Mouse (Mus musculus) lung, adult 18-20 months (tissue): ENCODE results near the gene Trim17.
"Not testable (repeated sequence)": the region's sequence is repeated elsewhere in the genome, so short reads cannot be mapped to it uniquely, and the experiment has no call there.

Experiments
- DNase-seq, 2 experiments: peaks; one replicate each; pipeline ENCODE4 v3.0.0; 2022; ENCODE audit warnings: mixed read lengths in 2 of 2

Trim17 gene

GRCm38 (mm10) chr11:58947798-58948528 is 6.5 kb upstream of the Trim17 start:
- no peak for DNase-seq

- peak in 1 of 2 experiments; percentile 24 for DNase-seq
Observed at GRCm38 (mm10) chr11:58948542-58949479, 5.7 kb upstream of the Trim17 start, which contains the start of gene Hist3h2ba. Gene Hist3h2ba, plus strand, starts transcription at chr11:58948920.

GRCm38 (mm10) chr11:58949480-58950431 is 4.7 kb upstream of the Trim17 start:
- no peak for DNase-seq

GRCm38 (mm10) chr11:58951210-58951609 is 3.3 kb upstream of the Trim17 start:
- no peak for DNase-seq

GRCm38 (mm10) chr11:58953351-58954169 is 925 bp upstream of the Trim17 start:
- DNase-seq: no peak

- not testable (repeated sequence) for DNase-seq
Observed at GRCm38 (mm10) chr11:58954170-58954419, 390 bp upstream of the Trim17 start.

GRCm38 (mm10) chr11:58955143-58955867 is 820 bp downstream of the Trim17 start:
- no peak for DNase-seq

DNA sequence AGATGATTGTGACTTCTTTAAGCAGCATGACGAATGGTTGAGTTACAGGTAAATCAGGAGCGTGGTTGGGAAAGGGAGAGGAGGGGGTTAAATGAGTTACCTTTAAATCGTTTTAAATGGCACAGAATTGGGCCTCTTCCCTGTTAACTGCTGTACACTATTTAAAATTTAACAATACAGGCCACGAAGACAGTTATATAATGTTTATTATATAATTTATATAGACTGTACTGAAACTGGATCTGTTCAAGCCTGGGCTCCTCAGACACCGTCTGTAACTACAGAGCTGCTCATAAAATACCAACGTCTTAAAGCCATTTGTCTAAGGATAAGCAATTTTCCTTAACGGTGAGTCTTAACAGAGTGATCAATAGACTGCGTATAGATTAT is 1.4 kb downstream of the Trim17 start:
- DNase-seq: no peak

DNA sequence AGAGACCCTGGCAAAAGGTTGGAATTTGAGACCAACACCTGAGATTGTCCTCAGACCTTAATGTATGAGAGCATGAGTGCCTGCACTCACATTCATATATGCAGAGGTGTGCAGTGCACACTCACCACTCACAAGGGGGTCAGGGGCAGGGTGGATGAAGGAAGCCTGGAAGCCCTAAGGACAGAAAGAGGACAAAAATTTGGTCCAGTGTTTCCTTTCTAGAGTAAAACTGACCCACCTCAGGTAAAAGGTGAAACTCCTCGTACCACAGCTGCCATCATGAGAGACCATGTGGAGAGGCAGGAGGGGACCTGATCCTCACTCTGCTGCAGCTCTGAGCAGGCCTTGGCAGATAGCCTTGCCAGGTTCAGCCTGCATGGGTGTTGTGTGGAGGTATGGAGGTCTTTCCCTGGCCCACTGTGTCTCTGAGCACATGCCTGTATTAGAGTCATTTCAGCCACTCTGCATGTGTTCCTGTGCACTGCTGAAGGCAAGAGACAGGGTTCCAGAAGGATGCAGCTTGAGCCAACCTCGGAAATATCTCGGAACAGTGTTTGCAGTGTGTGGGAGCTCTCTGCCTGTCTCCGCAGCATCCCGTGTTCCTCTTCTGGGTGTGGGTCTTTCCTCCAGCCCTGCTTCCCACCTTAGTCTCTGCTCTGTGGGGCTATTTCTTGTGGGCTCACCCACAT is 2.9 kb downstream of the Trim17 start:
- no peak for DNase-seq

- DNase-seq: no peak
Observed at GRCm38 (mm10) chr11:58958536-58958935, 4.1 kb downstream of the Trim17 start.

- DNase-seq: no peak
Observed at GRCm38 (mm10) chr11:58959186-58959825, 4.8 kb downstream of the Trim17 start.

GRCm38 (mm10) chr11:58959921-58960465 is 5.5 kb downstream of the Trim17 start:
- DNase-seq: peak; percentile 82 to 86

GRCm38 (mm10) chr11:58961364-58962177 is 7.1 kb downstream of the Trim17 start:
- DNase-seq: no peak

- DNase-seq: peak; percentile 57 to 71
Observed at GRCm38 (mm10) chr11:58963543-58963942, 9.1 kb downstream of the Trim17 start.

- DNase-seq: no peak
Observed at GRCm38 (mm10) chr11:58964216-58964615, 9.7 kb downstream of the Trim17 start.

DNA sequence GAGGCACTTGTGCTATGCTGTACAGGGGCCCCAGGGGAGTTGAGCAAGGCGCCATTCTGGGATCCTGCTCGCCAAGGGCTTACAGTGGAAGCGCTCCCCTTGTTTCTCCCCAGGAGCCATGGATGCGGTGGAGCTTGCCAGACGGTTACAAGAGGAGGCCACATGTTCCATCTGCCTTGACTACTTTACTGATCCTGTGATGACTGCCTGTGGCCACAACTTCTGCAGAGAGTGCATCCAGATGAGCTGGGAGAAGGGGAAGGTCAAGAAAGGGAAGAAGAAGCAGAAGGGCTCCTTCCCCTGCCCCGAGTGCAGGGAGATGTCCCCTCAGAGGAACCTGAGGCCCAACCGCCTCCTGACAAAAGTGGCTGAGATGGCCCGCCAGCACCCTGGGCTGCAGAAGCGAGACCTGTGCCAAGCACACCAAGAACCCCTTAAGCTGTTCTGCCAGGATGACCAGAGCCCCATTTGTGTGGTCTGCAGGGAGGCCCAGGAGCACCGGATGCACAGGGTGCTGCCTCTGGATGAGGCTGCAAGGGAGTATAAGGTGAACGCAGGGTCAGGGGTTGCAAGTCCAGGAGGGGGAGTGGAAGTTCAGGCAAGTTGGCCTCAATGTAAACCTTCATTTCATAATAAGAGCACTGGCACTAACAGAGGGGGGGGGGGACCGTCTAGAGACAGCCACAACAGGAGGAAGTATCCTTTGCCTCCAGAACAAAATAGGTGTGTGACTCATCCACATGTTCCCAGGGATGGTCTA is 10.7 kb downstream of the Trim17 start:
- DNase-seq: no peak

DNA sequence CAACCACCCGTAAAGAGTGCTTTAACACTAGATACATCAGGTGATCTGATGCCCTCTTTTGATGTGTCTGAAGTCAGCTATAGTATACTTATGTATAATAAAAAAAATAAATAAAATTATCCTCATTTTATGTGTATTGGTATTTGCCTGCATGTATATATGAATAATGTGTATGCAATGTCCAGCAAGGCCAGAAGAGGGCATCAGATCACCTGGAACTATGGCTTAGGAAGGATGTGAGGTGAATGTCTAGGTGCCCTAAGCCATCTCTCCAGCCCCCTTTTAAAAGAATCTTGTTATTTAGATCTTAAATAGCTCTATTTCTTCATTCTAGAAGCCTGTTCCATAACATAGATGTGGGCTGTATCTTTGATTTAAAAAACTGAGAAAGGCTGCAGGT is 12.9 kb downstream of the Trim17 start:
- DNase-seq: peak in 1 of 2 experiments; percentile 50

DNA sequence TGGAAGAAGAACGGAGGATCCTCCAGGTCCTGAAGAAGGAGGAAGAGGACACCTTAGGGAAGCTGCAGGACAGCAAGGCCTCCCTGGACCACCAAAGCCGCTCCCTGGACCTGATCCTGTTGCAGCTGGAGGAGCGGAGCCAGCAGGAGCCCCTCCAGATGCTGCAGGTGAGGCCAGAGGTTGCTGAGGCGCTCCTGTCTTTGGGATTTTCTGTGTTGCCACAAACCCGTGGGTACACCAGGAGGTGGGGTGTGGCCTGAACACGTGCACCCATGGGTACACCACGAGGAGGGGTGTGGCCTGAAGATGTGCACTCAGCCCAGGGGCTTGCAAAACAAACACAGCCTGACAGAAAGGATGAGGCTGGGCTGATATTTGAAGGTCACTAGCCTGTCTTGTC is 14.1 kb downstream of the Trim17 start:
- no peak for DNase-seq
